Mouse (Mus musculus) adrenal gland, postnatal 14 days (tissue): ENCODE results near the gene Gp1bb. TPM values are rescaled to one million over a fixed set of nuclear protein-coding genes. Genes with fewer than 3 reads are reported as not detected.

ENCODE experiments used
- DNase-seq: peaks from one replicate; pipeline ENCODE4 v3.0.0; 2021; ENCODE audit warnings: mixed read lengths
- long read RNA-seq, 2 experiments: library from polyadenylated mRNA; stranded (forward); transcript quantifications; one replicate each; pipeline ENCODE4 v2.0.0; 2021
- total RNA-seq: library from RNA; stranded (reverse); gene quantifications from 2 replicates; pipeline ENCODE4 v1.2.3, GENCODE M21; 2021

Gene Gp1bb
- 0.41 TPM in 2 replicates for total RNA-seq
- long read RNA-seq, experiment 1: 0 reads
- long read RNA-seq, experiment 2, partial matches to known transcripts: 0 of 4 reads
- long read RNA-seq, experiment 2, other reads (novel, unspliced or antisense): 0 of 4 reads

GRCm38 (mm10) chr16:18622019-18622418 is at the start of gene Gp1bb:
Gene Gp1bb, minus strand, starts transcription at chr16:18622403.
- DNase-seq: no peak

GRCm38 (mm10) chr16:18669914-18670313 is 47.7 kb upstream of the Gp1bb start:
- DNase-seq: no peak

GRCm38 (mm10) chr16:18658597-18658996 is 36.4 kb upstream of the Gp1bb start:
- DNase-seq: no peak

- DNase-seq: no peak
Measured at GRCm38 (mm10) chr16:18655372-18656098, 33.3 kb upstream of the Gp1bb start.

- no peak for DNase-seq
Measured at GRCm38 (mm10) chr16:18653290-18654160, 31.3 kb upstream of the Gp1bb start.

GRCm38 (mm10) chr16:18649126-18649525 is 26.9 kb upstream of the Gp1bb start:
- DNase-seq: no peak

- DNase-seq: no peak
Measured at GRCm38 (mm10) chr16:18645329-18645728, 23.1 kb upstream of the Gp1bb start.

GRCm38 (mm10) chr16:18644485-18644884 is 22.3 kb upstream of the Gp1bb start:
- no peak for DNase-seq

GRCm38 (mm10) chr16:18643406-18643998 is 21.3 kb upstream of the Gp1bb start:
- no peak for DNase-seq

GRCm38 (mm10) chr16:18642897-18643296 is 20.7 kb upstream of the Gp1bb start:
- DNase-seq: no peak

- DNase-seq: no peak
Measured at GRCm38 (mm10) chr16:18642291-18642690, 20.1 kb upstream of the Gp1bb start.

- no peak for DNase-seq
Measured at GRCm38 (mm10) chr16:18639382-18639929, 17.3 kb upstream of the Gp1bb start.

GRCm38 (mm10) chr16:18638396-18638795 is 16.2 kb upstream of the Gp1bb start:
- no peak for DNase-seq

- DNase-seq: no peak
Measured at GRCm38 (mm10) chr16:18636804-18637203, 14.6 kb upstream of the Gp1bb start.

- DNase-seq: no peak
Measured at GRCm38 (mm10) chr16:18636401-18636800, 14.2 kb upstream of the Gp1bb start.

- peak; percentile 4 for DNase-seq
Measured at GRCm38 (mm10) chr16:18633333-18633732, 11.1 kb upstream of the Gp1bb start.

- peak; percentile 1 for DNase-seq
Measured at GRCm38 (mm10) chr16:18632816-18633215, 10.6 kb upstream of the Gp1bb start.

- DNase-seq: peak; percentile 6
Measured at GRCm38 (mm10) chr16:18632059-18632458, 9.9 kb upstream of the Gp1bb start.

- DNase-seq: peak; percentile 3
Measured at GRCm38 (mm10) chr16:18631141-18631540, 8.9 kb upstream of the Gp1bb start.

GRCm38 (mm10) chr16:18630291-18630690 is 8.1 kb upstream of the Gp1bb start:
- DNase-seq: peak; percentile 5

- peak; percentile 80 for DNase-seq
Measured at GRCm38 (mm10) chr16:18629390-18630231, 7.4 kb upstream of the Gp1bb start, which contains the start of gene Sept5. Gene Sept5, minus strand, starts transcription at chr16:18629954.
